Mouse (Mus musculus): Measurements from ENCODE around the gene Arhgef6.

Gene Arhgef6

GRCm38 (mm10) chrX:57303188-57303878, 35.2 kb downstream of the Arhgef6 start:
- DNase-seq (ENCODE audit: low read depth, low spot score), result peak; percentile 81

DNA sequence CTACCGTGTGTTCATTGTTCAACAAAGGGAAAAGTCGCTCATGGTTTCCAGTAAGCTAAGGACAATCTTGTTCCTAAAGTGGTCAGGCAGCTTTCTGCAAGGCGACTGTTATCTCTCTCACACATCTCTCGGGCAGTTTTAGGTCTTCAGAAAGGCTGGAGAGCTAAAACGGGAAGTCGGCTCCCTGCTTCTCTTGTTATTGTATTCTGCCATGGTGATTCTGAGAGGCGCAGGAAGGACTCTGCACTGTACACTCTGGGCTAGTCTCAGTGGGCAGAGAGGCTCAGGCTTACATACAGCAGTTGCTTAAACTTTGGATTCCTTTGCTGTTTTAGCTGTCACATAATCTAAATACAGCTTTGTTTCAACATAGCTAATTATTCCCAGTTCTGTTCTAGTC, 39.6 kb downstream of the Arhgef6 start:
- no peak for DNase-seq (ENCODE audit: low read depth, low spot score)

DNA sequence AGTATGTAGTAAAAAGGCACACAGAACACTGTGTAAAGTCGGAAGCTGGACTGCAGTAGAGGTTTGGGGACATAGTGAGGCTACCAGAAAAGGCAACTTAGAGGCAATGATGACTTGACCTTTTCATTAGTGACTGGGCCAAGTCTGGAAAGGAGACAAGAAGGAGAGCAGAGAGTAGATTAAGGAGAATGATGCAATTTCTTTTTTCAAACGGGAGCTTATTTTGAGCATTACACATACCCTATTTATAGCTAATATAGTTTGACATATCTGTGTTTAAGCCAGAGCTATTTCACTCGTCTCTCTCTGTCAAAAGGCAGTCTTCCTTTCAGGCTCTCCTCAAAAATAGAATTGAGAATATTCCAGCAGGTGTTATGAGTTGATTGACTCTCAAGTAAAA, 50.1 kb downstream of the Arhgef6 start:
- no peak for DNase-seq (ENCODE audit: low read depth, low spot score)

GRCm38 (mm10) chrX:57286281-57286680, 52.2 kb downstream of the Arhgef6 start:
- no peak for DNase-seq (ENCODE audit: low read depth, low spot score)

- DNase-seq (ENCODE audit: low read depth, low spot score), result peak; percentile 41
Observed at GRCm38 (mm10) chrX:57282184-57282583, 56.3 kb downstream of the Arhgef6 start.

DNA sequence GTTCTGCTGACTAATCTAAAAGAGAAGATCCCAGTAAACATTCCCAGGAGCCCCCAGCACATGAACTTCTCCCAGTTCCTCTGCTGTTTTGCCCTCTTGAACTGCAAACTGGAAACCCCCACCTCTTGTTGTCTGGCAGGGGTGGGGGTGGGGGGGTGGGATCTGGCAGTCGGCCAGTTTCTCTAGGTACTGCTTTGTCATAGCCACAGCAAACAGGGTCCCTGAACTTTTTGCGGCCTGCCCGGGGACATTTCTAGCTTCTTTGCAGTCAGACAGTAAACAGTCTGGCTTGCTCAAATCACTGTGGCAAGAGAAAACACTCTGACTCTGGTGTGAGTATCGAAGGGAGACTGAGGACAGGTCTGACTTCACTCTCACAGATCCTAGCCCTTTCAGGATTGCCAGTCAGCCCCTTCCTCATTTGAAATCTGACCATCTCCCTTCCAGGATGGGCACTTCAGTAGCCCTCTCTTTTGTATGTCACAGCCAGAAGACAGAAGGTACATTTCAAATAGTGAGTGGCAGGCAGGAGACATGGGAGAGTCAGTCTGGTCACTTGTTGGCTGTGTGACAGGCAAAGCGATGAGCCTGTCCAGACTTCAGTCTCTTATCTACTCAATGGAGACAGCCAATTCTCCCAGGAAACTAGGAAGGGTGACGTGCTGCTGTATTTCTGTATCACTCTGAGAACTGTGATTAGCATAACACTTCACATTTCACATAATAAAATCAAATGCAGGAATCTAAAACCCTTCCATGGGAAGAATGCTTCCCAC, 60.8 kb downstream of the Arhgef6 start:
- no peak for DNase-seq (ENCODE audit: low read depth, low spot score)

- no peak for DNase-seq (ENCODE audit: low read depth, low spot score)
Observed at GRCm38 (mm10) chrX:57263515-57263914, 75.0 kb downstream of the Arhgef6 start.

DNA sequence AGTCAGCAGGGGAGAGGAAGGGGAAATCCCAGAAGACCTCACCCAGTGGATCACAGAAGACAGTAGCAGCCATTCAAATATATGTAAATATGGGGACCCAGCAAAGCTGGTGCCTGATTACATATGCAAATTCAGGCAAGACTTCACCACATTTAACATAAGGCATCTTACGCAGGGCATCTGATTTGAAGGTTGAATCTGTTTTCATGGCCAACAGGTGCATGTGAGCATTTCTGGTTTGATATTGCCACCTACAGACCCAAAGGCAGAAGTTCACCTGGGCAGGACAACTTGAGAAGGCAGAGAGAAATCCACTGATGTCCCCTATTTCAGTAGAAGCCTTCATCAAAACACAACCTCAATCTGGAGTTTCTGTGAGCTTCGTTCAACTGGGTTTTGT, 77.8 kb downstream of the Arhgef6 start:
- peak; percentile 38 for DNase-seq (ENCODE audit: low read depth, low spot score)

GRCm38 (mm10) chrX:57253329-57254055, 85.0 kb downstream of the Arhgef6 start:
- no peak for DNase-seq (ENCODE audit: low read depth, low spot score)

DNA sequence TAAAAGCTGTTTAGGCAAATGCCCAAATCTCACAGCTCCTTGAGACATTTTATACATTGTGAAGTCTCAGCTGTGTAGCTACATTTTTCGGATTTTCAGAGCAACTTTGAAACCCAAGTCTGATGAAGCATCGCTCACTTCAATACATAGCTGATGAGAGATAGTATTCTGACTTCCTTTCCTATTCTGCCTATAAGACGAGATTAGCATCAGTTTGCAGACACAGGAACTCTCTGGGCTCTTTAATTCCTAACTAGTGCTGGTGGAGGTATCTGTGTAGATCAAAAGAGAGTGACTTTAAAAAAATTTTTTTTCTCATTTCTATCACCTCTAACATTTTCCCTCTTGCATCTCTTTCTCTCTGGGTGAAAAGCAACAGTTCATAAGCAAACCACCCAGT, 100.0 kb downstream of the Arhgef6 start:
- DNase-seq (ENCODE audit: low read depth, low spot score), result no peak

- peak; percentile 35 for DNase-seq (ENCODE audit: low read depth, low spot score)
Observed at GRCm38 (mm10) chrX:57235982-57236381, 102.5 kb downstream of the Arhgef6 start.

- no peak for DNase-seq (ENCODE audit: low read depth, low spot score)
Observed at GRCm38 (mm10) chrX:57233596-57233995, 104.9 kb downstream of the Arhgef6 start.

DNA sequence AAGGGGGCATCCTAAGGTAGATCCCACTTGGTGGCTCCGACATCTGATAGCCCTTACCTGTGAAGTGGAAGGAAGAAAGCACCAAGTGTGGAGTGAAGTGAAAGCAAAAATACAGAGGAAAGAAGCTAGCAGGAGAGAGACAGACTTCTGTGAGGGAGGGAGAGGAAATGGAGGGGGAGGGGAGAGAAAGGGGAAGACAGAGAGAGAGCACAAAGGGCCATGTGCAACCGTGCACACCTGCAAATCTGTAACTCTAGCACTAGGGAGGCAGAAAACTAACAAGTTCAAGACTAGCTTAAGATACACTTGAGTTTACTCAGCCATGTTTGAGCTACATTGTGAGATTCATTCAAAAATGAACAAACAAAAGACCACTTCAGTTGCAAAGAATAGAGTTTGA, 110.4 kb downstream of the Arhgef6 start:
- peak; percentile 74 for DNase-seq (ENCODE audit: low read depth, low spot score)

DNA sequence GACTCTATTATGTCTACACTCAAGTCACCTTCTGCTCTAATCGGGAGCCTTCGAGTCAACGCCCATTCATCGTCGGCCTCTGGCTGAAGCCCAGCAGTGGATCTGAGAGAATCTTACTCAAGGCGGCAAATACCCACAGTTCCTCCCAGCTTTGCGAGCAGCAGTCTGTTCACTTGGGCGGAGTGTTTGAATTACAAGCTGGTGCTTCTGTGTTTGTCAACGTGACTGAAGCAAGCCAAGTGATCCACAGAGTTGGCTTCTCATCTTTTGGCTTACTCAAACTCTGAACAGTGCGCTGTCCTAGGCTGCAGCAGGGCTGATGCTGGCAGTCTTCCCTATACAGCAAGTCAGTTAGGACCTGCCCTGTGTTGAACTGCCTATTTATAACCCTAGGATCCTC, 115.2 kb downstream of the Arhgef6 start:
- DNase-seq (ENCODE audit: low read depth, low spot score), result no peak

- DNase-seq (ENCODE audit: low read depth, low spot score), result peak; percentile 52
Observed at GRCm38 (mm10) chrX:57221881-57222280, 116.6 kb downstream of the Arhgef6 start.

- no peak for DNase-seq (ENCODE audit: low read depth, low spot score)
Observed at GRCm38 (mm10) chrX:57219563-57219962, 119.0 kb downstream of the Arhgef6 start.

DNA sequence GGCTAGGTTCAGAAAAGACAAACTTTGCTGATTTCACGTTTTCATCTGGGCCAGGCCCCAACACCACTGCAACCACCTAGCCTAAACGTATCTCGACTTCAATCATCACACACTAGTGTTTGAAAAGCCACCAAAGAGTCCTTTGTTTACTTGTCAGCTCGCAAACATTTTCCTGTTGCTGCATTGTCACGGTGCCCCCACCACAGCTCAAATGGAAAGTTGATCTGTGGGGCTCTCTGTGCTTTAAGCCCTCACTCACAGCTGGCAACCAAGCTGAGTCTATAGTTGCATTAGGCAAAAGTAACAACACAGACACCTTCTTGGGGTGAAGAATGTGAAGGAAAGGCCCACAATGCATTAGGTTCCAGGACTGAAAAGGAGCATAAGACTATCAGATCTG, 122.3 kb downstream of the Arhgef6 start:
- no peak for DNase-seq (ENCODE audit: low read depth, low spot score)

DNA sequence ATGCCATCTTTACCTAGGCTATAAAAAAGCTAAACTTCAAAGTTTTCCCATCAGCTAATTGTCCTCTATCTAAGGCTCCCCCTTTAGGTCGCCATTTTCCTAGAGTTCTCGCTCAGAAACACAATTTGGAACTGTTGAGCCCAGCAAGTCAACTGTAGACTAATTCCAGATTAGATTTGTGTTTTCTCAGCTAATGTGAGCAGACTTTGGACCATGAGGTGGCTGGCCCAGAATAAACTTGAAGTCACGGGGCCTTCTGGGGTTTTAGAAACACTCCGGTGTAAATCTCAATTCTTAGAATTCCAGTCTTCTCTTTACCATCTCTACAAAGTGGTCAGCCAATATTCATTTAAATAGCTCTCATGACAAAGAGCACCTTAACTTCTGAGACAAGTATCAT, 123.0 kb downstream of the Arhgef6 start:
- DNase-seq (ENCODE audit: low read depth, low spot score), result no peak

GRCm38 (mm10) chrX:57212862-57213261, 125.7 kb downstream of the Arhgef6 start:
- DNase-seq (ENCODE audit: low read depth, low spot score), result no peak

DNA sequence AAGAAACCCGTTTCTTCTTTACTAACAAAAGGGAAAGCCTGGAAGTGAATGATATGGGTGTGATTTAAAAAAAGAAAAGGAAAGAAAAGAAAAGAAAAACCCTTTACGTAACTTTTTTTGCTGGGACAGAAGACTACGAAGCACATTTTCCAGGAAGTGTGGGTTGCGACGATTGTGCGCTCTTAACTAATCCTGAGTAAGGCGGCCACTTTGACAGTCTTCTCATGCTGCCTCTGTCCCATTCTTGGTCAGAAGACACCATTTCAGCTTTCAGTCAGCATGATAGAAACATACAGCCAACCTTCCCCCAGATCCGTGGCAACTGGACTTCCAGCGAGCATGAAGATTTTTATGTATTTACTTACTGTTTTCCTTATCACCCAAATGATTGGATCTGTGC, 126.7 kb downstream of the Arhgef6 start, which contains the start of gene Cd40lg:
Cd40lg (plus strand) TSS at position 268 of the 400 bp plus-strand sequence.
- DNase-seq (ENCODE audit: low read depth, low spot score), result no peak

- DNase-seq (ENCODE audit: low read depth, low spot score), result no peak
Observed at GRCm38 (mm10) chrX:57210591-57210990, 127.9 kb downstream of the Arhgef6 start.

DNA sequence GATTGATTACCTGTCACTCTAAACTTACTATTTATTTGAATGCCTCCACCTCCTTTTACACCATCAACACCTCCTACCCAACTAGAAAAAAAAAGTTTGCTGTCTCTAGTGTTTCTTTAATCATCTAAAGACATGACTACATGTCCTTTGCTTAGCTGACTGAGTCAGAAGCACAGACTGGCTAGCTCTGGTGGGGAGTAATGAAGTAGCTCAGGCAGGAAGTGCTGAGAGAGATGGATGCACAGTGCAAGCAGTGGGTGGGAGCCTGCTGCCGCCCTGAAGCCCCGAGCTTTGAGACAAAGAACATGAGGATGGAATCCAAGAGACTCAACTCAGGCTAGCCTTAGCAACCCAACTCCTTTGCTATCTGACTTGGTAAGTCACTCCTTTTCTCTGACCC, 138.1 kb downstream of the Arhgef6 start:
- no peak for DNase-seq (ENCODE audit: low read depth, low spot score)

Measured in A20 (cell line).